Mouse (Mus musculus): ENCODE measurements around the gene Map1b.

- TF ChIP-seq CTCF (IDR thresholded peaks at IDR 0.05; ENCODE audit: insufficient read depth, low read depth, low read length) (no peak), POLR2A (IDR thresholded peaks at IDR 0.05; ENCODE audit: insufficient read depth, low read depth, low read length) (no peak)
These were observed 1.3 kb downstream of the Map1b start for GRCm38 (mm10) chr13:99514917-99515591.

All from olfactory bulb, adult 2 months (tissue).